Mouse (Mus musculus) lung, postnatal 36 days (tissue): Measurements from ENCODE around the gene Smarcd1.

Experiments
- DNase-seq: peaks from one replicate; pipeline ENCODE4 v3.0.0; 2022; ENCODE audit warnings: mixed read lengths

Smarcd1 gene

DNA sequence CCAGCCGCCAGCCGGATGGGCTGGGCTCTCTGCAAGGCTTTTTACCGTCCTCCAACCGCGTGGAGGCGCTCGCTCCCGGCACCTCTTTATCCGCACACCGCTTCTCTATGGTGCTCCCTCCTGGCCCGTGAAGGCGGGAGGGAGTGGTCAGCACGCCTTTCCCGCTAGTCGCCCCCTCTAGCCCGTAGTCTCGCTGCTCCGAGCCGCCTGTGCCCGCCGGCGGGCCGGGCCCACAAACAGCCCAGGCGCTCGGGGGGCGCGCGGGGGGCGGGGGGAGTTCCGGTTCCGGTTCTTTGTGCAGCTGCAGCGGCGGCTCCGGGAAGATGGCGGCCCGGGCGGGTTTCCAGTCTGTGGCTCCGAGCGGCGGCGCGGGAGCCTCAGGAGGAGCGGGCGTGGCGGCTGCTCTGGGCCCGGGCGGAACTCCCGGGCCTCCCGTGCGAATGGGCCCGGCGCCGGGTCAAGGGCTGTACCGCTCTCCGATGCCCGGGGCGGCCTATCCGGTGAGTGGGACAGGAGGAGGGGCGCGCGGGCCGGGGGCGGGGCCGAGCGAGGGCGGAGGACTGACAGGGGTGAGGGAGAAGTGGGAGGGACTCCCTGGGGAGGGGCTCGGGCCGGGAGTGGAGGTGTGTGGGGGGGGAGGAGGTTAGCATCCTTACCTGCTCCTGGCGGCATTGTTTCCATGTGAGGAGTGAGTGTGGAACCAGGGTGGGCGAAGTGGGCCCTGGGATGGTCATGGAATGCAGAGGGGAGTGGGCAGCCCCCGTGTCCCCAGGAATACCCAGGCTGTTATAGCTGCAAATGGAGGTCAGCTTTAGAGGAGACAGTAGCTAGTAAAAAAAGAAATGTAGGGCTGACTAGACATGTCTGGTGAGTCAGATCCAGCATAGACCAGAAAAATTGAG is at the start of gene Smarcd1:
Smarcd1 (plus strand) TSS at position 131 of the 902 bp plus-strand sequence.
- DNase-seq: peak; percentile 95

DNA sequence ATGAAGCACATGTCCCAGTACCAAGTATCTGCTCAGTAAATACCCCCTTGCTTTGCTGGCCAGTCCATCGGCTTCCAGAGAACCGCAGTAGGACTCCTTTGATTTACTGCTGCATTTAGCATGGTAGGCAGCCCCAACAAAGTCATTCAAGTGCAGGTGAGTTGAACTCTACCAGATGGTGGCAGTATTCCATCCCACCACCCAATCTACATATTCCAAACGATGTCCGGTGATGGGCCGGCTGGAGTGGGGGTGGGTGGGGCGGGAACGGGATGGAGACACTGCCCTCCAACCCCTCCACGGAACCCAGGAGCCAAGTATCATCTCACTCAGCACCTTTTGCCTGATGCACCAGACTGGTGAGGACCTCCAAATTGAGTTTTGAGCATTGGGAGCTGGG is 48.6 kb upstream of the Smarcd1 start:
- DNase-seq: peak; percentile 41

DNA sequence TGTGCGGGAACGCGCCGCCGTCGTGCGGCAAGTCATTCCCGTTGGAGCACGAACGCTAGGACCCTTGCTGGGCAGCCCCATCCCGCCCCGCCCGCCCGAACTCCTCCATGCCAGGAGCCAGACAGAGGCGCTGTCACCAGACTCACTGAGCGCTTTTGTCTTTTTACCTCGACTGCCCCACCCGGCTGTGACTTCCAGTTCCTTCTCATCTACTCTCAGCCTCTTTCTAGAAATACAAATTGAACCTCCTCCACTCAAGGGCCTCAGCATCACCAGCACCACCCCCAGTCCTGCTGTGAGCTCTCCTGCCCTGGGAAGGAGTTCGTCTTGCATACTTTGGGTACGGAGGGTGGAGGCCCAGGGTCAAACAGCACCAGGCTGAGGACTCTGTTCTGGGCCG is 48.1 kb upstream of the Smarcd1 start:
- DNase-seq: no peak

DNA sequence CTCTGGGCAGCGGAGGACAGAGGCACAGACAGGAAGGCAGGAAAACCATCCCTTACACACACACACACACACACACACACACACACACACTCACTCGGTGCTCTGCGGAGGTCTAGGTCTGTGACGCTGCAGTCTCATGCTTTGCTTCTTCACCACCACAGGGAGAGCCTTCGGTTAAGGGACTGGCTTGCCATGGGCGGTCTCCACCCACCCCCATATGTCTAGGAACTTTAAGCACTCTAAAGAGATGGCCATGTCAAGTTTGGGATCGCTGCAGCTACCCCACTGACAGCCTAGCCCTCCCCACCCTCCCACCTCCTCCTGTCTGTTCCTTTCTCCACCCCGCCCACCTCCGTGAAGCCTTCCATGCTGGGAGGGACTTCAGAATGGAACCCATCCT is 46.0 kb upstream of the Smarcd1 start:
- no peak for DNase-seq

DNA sequence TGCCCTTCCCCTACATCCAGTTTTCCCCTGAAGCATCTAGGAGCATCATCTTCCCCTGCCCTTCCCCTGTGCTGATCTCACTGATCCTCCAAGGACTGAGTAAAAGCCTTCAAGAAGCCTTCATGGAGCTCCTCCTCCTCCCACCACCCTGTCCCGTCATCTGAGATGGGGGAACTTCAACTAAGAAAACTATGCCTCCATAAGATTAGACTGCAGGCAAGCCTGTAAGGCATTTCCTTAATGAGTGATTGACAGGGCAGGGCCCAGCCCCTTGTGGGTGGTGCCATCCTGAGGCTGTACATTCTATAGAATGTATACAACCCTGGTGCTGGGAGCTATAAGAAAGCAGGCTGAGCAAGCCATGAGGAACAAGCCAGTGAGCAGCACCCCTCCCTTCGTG is 43.5 kb upstream of the Smarcd1 start:
- DNase-seq: no peak

DNA sequence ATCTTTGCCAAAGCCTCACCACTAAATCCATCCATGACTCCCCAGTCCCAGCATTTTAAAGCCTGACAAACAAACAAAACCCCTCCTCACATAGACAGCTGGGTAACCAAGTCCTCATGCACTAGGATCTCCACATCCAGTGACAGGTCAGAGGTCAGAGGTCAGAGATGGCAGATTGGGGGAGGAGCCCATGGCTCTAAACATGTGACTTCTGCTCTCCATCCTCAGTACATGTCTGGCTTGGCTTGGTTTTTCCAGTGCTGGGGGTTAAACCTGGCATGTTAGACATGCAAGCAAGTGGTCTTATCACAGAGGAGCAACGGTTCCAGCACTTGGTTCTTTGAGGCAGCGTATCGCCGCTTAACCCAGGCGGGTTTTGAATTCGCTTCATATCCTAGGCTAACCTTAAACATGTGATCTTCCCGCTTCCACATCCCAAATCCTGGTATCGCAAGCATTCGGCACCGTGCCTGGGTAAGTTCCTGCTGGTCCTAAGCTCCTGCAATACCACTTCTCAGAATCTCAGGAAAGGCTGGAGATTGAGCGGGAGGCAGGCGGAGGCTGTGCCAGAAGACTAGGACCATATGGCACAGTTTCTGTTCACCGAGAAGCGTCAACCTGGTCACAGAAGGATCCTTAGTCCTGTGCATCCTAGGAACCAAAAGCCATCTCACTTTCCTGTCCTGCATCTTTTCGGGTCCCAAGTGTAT is 40.7 kb upstream of the Smarcd1 start:
- DNase-seq: no peak

DNA sequence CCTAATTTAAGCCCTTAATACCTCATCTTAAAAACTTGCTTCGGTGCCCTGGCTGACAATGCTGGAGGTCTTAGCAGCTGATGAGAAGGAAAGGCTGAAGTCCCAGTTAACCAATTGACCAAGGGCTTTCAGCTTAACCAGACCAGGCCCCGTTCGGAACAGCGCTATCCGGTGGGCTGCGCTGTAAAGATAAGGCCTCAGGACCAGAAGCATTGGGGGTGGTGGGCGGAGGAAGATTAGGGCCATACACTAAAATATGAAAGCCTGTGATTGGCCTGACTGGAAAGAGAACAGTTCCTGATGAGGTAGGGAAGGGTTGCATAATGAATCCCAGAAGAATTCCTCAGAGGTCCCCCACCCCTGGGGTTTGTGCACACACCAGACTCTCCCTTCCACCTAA is 39.6 kb upstream of the Smarcd1 start:
- DNase-seq: no peak

DNA sequence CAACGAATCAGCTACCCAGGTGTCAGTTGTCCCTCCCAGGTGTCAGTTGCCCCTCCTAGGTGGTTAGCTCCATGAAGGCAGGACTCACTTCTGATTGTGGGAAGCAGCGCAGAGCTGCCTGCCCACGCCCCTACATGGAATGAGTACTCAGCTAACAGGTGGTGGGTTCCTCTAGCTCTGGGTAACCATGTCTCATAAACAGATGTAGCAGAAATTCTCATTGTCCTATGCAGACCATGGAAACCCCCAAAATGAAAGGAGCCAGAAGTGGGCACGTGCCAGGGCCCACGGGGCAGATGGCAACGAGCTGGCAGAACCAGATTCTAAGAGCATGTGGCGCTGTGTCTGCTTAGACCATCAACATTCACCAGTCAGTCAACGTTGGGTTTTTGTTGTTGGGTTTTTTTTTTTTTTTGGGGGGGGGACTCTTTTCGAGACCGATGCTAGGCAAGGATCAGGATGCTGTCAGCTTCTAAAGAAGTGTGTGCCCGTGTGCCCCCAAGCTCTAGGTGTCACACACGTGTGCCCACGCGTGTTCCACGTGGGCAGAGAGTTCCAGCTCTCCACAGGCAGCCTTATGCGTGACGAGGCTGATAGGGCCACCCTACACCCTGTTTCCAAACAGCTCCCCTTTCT is 37.8 kb upstream of the Smarcd1 start:
- DNase-seq: no peak

DNA sequence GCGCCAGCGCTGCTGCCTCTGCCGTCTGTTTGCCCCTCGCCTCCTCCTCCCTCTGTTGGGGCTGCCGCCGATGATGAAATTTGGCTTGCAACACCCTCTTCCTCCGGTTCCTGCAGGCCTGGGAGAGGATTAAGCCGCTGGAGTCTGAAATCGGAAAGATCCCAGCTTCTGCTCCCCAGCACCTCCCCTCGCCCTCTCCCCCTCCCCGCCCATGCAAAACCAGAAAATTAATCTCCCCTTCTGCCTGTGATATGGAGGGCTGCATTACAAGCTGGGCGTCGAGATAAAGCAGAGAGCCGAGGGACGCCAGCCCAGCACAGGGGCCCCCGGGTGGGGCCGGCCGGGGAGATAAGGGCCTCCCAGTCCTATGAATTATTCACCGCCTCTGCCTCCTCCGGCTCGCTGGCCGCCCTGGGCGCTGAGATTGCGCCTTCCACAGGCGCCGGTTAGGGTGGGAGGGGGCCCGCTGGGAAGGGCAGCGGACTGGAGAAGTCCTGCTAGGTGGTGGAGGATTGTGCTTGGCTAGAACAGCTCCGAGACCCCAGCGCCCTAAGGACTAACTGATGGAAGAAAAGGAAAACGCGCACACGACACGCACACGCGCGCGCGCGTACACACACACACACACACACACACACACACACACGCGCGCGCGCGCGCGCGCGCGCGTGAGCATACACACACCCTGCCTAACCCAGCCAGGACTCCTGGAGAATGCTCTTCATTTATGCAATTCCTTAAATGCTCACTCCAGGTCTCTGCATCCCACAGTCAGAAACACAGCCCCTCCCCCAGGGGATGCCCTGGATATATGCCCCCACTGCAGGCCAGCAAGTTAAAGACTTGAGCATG is 37.1 kb upstream of the Smarcd1 start:
- peak; percentile 74 for DNase-seq

DNA sequence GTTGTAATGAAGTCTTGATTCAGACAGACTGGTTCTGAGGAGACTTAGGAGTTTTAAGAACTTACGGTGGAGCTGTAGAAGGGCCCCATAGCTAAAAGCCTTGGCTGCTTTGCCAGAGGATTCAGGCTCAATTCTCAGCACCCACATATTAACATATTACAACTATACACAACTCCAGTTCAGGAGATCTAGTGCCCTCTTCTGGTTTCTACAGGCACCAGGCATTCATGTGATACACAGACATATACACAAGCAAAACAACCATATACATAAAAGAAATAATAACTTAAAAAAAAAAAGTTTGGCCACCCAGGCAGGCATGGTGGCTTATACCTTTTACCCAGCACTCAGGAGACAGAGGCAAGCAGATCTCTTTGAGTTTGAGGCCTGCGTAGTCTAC is 34.4 kb upstream of the Smarcd1 start:
- DNase-seq: no peak

DNA sequence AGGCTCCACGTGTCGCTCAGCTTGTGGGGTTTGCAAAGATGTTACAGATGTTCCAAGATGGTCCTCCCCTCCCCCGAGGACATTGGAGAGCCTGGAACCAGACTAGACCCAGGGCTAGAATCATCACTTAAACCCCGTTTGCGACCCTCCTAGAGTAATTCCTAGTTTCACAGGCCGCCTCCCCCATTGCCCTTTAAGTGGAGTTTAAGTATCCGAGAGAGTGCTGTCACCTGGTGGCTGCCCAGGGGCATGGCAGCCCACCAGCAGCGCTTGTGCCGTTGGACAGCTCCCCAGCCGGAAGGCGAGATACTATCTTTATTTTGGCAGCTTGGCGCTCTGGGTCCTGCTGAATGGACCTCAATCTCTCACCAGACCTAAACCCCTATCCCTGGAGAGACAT is 33.0 kb upstream of the Smarcd1 start:
- DNase-seq: peak; percentile 87

DNA sequence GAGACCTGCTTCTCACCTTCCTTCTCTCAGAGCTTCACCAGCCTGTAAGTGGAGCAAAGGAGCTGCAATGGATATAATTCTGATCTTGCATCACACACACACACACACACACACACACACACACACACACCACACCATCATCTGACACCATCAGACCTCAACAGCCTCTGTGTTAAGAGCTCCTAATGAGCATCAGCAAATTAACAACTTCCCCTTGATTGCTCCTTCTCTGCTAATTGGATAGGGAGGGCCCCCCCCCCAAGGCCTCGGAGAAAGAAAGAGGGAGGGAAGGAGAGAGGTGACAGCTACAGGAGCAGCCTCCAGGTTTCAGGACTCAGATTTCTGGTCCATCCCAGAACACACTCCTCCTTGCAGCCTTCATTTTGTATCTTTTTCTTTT is 32.5 kb upstream of the Smarcd1 start:
- DNase-seq: no peak

DNA sequence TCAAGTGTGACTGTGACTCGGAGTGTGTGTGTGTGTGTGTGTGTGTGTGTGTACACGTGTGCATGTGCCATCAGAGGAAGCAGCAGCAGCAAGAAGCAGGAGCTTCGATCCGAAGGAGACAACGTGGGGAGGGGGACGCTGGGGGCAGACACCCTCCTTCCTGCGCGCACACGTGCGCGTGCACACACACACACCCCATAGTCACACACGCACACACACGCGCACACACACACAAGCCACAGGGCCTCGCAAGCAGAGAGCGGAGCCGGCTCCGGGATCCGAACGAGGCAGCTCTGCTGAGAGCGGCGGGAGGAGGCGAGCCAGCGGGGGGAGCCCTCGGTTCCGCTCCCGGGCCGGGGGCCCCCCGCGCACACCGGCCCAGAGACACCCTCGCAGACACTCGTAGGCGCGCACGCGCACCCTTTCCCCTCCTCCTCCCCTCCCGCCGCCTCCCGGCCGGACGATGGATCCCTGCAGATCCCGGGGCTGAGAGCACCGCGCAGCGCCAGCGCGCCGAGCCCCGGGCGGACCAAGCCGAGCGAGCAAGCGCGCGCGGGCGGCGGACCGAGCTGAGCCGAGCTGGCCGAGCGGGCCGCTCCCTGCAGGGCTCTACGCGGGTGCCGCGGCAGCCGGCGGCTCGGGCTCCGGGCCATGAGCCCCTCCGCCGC is 31.6 kb upstream of the Smarcd1 start, which contains the start of gene Asic1:
Asic1 (plus strand) TSS at position 215 of the 668 bp plus-strand sequence.
- DNase-seq: peak; percentile 66

DNA sequence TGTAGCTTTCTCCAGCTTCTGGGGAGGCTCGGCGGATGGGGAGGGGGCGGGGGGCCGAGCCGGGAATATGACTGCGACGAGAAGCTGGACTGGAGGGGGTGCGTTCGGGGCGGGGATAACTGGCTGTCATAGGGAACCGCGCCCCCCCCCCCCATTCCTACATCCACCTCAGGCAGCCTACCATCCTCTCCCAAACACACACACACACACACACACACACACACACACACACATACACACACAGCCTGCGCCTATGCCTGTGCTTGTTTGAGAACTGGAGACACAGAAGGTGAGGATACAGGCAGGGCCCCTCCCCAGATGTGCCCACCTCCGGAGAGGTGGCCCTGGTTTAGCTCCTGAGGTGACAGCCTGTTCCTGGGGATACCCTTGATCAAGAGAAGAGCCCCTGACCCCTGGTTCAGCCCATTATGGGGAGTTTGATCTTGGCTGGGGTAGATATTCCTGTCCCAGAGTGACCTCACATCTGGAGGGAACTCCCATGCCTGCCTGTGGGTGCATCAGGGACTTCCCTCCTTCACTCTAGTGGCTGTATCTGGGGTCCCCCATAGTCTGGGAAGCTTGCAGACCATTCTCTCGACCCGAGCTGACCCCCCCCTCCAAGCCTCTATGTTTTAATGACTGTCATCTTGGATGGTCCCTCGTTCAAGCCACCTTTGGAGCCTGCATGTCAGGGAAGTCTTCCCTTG is 30.8 kb upstream of the Smarcd1 start:
- no peak for DNase-seq

DNA sequence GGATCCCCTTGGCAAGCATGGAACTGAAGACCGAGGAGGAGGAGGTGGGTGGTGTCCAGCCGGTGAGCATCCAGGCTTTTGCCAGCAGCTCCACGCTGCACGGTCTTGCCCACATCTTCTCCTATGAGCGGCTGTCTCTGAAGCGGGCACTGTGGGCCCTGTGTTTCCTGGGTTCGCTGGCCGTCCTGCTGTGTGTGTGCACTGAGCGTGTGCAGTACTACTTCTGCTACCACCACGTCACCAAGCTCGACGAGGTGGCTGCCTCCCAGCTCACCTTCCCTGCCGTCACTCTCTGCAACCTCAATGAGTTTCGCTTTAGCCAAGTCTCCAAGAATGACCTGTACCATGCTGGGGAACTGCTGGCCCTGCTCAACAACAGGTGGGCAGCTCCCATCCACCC is 30.1 kb upstream of the Smarcd1 start:
- no peak for DNase-seq

DNA sequence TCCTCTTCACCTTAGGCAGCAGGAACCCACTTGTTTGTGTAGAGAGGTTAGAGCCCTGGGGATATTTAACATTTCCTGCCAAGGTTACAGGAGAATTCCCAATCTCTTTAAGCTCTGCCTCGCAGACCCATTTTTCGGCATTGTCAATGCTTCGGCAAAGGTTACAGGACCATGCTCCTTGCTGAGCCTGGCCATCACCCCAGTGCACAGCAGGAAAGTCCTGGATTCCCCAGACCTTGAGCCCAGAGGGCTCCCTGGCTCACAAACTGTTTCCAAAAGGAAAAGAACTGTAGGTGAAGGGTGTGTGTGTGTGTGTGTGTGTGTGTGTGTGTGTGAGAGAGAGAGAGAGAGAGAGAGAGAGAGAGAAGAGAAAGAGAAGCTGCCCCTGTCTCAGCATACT is 27.1 kb upstream of the Smarcd1 start:
- DNase-seq: no peak

DNA sequence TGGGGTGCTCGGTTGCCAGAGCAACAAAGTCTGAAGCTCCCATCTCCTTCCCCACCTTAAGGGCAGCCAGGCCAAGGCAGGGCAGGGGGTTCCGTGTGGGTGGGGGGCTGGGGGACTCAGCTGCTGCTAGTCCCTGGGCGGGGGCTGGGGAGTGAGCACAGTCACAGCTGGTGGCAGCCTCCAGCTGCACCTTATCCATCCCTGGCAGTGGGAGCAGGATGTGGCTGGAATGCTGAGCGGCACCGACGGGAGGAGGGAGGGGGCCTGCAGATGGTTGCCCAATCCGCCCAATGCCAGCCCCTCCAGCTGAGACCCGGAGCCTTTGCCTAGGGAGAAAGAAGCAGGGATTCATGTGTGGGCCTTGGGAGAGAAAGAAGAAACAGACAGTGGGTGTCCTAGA is 24.8 kb upstream of the Smarcd1 start:
- DNase-seq: no peak

DNA sequence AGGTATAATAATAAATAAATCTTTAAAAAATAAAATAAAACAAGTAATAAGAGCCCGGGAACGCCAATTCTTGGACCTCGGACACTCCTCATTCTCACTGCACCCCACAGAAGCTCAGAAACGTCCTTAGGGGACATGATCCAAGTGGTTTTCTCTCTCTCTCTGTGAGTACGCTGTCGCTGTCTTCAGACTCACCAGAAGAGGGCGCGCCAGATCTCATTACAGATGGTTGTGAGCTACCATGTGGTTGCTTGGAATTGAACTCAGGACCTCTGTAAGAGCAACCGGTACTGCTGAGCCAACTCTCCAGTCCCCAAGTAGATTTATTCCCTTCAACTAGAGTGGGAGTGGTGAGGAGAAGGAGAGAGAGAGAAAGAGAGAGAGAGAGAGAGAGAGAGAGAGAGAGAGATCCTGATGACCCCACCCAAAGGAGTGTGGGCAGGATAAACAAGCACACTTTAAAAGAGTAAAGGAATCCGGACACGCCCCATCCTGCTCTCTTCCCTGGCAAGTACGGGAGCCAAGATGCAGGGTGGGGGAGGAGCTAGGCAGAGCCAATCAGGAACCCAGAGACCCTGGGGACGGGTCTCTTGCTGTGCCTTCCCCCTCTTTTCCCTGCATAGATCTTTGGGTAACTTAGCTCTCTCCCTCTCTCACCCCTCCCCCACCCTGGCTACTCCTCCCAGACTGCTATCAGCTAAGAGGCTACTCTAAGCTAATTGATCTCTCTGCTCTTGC is 23.7 kb upstream of the Smarcd1 start:
- peak; percentile 57 for DNase-seq

DNA sequence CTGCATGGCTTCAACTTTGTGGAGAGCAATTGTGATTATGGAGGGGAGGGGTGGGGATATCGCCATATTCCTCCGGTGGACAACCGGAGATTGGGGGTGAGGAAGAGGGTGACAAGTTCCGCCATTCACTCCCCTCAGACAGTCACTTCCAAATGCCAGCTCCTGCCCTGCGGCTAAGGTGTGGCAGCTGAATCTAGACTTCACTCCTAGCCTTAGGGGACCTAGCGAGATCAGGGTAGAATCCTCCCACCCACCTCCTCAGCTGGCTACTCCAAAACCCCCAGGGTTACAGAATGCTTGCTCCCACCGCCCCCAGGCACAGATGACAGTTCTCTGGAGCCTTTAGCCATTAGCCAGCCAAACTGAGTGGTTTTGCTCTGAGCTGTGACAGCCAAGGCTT is 22.9 kb upstream of the Smarcd1 start:
- no peak for DNase-seq

DNA sequence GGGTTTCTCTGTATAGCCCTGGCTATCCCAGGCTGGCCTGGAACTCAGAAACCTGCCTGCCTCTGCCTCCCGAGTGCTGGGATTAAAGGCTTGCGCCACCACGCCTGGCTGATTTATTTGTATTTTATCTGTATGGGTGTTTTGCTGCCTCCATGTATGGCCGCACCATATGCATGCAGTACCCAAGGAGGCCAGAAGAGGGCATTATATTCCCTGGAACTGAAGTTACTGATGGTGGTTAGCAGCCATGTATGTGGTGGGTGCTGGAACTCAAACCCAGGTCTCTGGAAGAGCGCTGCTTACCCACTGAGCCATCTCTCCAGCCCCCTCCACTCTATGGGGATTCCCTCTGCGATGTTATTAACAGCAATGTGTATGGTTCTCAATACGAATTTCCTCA is 19.0 kb upstream of the Smarcd1 start:
- DNase-seq: no peak

DNA sequence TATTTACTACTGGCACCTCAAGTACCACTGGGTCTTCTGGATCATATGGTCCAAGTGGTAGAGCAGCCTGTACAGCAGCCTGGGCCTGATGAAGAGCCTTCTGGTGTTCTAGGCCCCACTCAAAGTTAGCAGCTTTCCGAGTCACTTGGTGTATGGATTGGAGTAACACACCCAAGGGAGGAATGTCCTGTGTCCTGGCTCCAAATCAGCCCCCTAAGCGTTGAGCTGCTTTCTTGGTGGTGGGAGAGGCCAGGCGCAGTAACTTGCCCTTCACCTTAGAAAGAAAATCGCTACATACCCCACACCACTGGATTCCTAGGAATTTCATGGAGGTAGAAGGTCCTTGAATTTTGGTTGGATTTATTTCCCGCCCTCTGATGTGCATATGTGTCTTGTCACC is 17.8 kb upstream of the Smarcd1 start:
- DNase-seq: no peak
